Mouse (Mus musculus) A20 (cell line): ENCODE measurements at regions not wholly inside any gene's neighbourhood (a gene's known extent, or its start where the extent isn't known, plus 50 kb on each side); places are given as distances from the start of the nearest gene placed in this dataset.

Experiments used
- DNase-seq: peaks from one replicate; pipeline ENCODE4 v3.0.0-alpha.2; 2011; ENCODE audit warnings: low read depth, low spot score

DNA sequence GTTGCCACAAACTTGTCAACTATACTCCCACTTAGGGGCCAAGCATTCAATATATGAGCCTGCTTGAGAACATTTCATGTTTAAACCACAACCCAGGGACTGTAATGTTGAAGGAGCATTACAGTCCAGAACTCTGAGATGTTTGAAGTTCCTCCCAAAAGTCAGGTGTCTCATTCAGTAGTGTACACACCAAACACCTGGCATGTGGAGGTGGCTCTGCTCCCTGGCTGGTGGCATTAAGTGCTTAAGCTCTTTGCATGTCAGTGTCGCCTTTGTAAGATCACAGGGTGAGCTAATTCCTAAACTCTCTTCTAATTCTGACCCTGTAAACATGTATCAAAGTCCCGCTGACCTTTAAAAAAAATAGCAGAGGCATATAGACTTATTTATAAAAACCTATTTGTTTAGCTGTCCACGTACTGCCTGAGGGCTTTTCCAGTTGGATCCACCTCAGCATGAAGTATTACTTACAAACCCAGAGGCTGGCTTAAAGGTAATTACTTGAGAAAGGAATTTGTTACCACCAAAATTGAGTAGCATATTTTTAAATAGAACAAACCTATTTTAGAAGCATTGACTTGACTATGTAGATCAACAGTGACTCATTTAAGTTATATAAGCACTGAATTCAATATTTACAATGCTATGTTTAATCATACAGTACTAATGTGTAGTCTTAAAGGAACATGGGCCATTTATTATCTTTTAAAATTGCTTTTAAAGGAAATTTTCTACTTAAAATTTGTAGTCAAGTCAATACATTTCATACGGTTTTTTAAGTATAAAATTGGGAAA, 276.3 kb upstream of the Fermt1 start:
- DNase-seq, result no peak

DNA sequence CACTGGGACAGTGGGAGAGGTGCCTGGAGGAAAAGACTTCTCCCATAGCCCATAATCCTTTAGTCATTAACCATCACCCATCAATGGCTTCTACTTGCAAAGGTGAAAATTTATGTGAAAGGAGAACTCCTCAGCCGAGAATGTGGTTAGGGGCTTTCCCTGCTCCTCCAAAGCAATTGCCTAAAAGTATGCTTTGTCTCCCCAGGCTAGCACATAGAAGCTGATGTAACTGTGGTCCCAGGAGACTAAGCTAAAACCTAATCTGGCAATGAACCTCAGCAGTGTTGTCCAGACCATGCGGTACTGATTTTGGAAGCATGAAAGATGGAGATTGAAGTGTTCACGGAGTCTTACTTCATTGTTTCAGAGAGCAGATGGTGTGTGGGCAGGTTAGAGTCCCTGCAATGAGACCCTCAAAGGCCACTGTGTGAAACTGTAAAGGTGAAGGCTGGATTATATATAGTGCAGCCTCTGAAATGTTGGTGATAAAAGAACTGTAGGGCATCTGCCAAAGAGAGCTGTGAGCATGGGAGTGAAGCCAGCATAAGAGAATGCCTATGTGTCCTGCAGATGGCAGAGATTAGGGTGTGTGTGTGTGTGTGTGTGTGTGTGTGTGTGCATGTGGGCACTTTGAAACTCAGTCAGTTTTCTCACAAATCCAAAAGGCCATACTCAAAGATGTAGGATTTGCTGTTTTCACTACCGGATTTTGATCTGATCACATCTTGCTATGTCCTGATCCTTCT, 289.6 kb upstream of the Fermt1 start:
- no peak for DNase-seq

DNA sequence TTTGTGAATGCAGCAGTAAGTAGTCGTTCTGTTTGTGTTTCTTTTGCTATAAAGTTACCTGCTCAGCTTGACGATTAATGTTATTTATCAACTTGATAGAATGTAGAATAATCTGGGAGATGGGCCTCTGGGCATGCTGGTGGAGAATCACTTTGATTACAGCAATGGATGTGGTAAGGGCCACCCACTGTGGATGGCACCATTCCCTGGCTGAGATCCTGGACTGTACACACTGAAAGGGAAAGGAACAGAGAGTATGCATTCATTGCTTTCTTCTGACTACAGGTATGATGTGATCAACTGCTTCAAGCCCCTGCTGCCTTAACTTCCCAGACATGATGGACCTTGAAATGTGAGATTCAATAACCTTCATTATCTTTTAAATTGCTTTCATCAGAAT, 299.8 kb upstream of the Bmp2 start:
- no peak for DNase-seq

DNA sequence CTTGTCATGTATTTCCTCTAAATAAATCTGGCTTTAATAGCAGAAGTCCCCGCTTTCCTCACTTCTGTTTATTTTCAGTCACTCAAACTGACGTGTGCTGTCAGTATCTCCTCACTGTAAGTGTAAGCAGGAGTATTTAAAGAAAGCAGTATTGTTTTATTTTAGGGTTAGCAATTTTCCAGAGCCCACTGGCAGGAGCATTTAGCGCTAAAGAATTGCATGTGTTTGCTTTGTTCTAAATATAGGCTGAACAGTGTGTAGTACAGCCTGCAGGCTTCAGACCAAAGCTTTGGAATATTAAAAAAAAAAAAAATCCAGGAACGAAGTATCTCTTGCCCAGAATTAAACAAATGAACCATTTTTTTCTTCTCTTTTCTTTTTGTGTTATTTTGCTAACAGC, 277.5 kb upstream of the Bmp2 start:
- no peak for DNase-seq

DNA sequence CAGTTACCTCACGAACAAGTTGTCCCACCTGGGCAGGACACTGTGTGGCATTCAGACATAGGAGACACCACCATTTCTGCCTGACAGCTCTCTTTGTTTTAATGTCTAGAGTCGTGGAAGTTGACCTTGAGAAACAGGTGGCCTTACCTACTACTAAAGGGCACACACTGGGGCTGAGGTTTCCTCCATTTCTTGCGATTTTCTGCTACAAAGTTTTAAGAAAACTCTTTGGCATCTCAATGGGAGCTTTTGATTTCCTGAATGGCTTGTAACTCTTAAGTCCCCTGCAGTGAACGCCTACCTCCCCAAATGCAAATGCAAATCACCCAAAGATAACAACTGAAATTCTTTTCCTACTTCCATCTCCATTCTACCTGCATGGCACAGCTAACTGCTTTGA, 273.4 kb upstream of the Bmp2 start:
- DNase-seq, result no peak

DNA sequence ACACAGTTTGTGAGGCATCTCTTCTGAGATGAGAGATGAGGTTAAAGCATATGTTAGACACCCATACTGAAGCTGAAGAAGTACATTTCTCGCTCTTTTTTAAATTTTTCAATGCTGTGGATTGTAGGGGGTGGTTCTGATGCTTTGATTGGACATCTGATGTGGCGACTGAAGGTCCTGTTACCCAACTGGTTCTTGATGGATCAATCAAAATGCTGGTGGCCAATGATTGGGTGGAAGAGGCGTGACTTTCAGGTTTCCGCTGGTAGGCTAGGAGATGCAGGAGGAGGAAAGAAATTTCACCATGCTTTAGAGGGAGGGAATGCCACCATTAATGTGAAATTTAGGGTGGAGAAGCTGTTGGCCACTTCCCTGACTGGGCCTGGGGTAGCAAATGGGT, 272.7 kb upstream of the Bmp2 start:
- no peak for DNase-seq

DNA sequence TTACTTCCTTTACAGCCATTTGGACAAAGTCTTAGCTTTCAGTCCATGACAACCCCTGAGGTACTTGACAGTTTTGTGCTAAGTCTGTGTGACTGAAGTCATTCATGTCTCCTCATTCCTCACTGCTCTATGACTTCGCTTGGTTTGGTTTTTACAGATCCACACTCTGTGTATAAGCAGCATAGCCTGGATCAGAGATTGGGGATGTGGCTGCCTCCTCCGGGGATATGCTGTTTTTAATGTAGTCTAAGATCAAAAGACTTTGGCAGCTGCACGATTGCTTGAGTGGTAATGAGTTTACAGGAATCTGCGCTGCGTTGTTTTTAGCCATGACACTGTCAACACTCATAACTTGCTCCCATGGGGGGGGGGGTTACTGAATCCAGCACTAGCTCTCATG, 269.3 kb upstream of the Bmp2 start:
- no peak for DNase-seq

DNA sequence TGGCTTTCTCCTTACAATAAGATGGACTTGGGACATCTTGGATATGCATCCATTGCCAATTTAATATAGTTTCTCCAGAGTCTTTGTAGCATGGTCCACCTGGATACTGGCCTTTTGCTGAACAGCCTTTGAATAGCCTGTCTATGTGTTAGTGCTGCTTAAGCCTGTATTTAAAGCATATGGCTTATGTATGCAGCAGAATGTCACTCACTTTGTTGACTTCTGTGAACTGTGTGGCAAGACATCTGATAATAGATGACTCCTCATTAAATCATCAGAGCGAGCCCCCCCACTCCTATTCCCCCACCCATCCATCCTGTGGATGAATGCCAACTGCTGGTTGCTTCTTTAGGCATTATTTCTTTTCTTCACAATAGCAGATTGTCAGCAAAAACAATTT, 268.2 kb upstream of the Bmp2 start:
- no peak for DNase-seq

DNA sequence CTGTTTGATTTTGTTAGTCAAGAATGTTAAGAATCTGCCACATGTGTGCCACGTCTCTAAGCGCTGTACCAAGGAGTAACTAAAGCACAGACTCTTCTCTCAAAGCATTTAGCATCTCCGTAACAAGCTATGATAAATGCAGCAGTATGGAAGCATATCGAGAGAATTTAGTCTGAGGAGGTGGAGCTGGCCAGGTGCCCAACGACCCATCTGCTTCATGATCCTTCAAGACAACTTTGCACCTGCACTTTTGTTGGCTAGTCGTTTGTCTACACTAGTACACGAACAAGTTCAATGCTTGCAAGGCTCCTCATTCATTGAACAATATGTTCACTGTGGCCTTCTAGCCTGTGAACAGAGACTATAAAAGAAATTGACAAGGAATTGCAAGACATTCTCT, 257.8 kb upstream of the Bmp2 start:
- no peak for DNase-seq

DNA sequence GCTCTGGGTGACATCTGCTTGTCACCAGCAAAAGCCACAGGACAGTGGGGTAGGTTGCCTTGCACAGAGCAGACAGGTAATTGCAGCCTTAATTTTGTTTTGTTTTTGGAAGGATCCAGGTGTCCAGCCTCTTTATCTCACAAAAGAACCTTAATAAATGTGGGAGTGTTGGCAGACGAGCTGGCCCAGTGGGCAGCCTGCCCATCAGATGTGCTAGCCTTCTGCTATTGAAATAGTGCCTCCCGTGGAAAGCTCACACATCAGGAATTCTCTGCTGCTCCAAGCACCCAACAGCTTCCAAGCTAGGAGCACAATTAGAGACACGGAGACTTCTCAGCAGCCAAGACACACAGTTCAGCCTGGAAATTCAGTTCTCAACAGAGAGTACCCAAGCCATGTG, 246.0 kb upstream of the Bmp2 start:
- no peak for DNase-seq

DNA sequence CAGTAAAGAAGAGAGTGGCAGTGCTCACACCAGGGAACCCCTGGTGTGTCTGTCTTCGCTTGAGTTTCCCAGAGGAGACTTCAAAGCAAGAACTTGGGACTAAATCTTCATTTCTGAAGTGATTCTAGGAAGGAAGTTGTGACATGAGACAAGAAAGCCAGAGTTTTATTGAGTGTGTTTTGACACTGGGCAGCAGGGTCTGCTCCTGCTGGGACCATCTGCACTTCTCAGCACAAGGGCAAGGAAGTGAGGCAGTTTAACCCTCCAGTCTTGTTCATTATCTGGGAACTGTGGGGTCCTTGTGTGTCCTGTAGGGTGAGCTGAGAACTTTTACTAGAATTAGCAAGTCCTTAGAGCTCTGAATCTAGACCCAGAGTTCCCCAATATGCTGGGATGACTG, 241.0 kb upstream of the Bmp2 start:
- DNase-seq, result no peak

DNA sequence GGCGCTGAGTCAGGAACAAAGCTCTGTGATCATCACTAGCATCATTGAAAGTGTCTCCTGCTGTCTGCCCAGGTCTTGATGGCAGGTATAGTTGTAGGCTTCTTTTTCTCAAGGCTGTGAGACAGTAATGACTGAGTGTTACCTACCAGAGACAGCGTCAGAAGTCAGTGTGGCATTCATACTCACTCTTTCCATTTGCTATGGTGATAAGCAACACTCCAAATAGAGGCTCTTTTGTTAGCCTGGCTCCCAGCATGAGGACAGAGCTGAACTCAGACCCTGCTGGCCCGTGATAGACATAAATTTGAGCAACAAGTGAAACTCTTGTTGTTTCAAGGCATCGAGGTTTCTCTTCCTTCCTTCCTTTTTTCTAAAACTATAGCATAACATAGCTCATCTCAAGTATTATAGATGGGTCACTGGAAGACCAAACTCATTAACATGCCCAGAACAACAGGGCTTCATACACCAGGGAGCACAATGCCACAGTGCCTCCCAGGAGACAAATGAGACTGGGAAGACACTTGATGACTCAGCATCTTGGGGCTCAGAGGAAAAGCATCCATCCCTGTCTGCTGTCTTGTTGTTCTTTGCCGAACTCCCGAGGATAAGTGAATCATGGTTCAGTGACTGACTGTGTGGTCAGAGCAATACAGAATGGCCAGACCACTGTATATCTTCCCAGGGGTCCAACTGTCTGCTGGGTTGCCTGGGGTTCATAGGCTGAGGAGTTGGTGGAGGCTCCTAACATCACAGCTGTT, 225.5 kb upstream of the Bmp2 start:
- DNase-seq, result no peak

DNA sequence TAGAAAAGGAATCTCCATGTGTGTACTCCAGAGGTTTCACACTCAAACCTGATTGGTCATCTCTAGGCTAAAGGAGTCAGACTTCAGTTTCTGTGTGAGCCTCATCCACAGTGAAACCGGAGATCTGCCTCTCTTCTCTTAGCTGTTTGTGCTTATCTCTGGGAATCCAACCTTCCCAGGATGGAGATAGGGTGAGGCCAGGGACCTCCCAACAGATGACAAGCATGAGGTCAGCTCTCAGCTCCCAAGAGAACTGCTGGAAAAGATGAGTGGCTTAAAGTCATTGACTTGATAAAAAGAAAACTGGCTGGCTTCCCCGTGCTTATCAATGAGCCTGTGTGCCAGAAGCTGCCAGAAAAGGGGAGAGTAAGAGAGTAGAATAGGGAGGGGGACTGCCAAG, 224.3 kb upstream of the Bmp2 start:
- DNase-seq, result no peak

DNA sequence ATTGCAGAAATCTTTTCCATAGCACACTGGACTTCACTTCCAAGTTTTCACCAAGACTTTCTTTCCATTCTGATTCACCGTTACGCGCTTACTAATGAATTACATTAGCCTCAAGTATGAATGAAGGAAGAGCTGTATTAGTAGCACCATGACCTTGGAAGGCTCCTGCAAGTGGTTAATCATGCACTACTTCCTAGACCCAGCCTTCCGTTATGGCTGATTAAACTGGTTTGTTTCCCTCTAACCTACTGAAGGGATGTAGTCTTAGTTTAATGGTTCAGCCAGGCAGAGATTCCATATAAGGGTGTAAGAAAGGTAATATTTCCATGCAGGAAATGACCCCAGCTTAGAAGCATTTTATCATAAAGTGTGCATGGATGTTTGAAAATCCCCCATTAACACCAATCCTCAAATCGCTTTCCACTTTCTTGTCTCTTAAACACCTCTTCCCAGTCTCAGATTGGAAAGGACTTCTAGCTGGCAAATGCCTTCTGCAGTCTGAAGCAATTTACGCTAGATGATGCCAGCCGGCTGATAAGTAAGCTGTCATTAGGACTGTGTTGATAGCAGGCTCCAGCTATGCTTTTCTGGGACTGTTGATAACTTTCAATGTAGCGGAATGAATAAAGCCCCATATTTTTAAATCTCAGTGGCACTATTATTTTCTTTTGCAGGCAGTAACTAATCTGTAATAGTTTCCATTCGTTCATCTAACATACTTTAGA, 215.6 kb upstream of the Bmp2 start:
- DNase-seq, result no peak

DNA sequence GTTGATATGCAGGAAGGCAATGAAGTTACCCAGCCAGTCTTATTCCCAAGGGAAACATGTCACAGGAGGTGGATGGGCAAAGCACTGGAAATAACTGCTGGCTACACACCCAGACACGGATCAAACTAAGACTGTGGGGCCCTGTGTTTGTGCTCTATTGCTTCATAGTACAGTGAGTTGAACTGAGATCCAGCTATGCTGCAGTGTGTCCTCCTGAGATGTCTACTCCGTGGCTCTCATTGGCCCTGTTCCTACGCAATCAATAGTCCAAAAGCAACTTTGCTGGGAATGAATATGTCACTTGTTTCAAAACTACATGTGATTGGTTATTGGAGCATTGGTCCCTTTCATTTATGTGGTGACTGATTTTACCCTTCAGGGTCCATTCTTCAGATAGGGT, 213.8 kb upstream of the Bmp2 start:
- no peak for DNase-seq

DNA sequence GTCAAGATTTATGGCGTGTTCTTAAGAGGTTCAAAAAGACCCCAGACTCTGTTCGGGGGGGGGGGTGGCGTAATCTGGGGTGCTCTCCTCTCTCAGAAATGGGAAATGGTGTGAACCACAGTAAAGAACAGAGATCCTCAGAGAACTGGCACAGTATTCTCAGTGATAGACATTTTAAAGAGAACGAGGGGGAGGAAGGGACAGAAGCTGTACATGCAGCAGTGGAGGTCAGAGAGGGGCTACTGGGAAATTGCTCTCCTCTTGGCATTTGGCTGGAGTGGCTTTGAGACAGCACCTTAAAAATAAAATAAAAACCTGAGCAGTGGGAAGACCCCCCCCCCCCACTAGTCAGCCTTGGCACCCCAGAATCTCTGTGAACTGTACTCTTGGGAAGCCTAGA, 210.6 kb upstream of the Bmp2 start:
- no peak for DNase-seq

DNA sequence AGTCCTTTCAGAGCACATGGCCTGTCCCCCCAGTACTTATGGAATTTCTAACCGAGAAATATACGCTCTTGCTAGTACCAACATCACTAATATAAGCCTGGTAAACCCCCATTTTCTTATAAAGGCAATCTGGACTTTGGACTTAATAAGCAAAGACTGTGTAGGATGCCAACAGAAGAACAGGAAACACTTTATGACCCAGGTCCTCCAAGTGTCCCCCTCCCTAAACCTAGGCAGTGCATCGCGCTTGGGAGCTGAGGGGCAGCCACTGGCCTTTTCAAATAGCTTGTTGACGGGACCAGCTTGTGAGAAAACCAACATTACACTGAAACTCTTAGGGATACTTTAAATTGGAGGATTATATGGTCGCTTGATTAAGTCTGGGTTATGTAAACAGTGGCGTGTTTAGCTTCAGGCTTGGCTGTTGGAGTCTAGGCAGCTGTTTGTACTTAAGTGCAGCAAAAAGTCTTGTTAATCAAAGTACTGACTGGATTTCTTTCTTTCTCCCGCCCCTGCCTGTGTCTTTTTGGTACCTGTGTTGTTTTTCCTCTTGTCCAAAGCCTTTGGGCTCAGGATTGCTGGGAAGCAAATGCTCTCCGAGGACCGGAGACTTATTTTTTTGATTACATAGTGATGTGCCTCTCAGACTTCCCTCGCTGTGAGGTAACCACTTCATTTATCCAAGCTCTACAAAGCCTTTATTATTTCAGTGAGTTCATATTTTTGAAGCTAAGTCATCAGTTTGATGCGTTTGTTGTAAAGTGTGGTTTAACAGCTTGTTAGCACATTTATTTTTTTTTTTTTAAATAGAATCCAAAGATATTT, 205.8 kb upstream of the Bmp2 start:
- no peak for DNase-seq

DNA sequence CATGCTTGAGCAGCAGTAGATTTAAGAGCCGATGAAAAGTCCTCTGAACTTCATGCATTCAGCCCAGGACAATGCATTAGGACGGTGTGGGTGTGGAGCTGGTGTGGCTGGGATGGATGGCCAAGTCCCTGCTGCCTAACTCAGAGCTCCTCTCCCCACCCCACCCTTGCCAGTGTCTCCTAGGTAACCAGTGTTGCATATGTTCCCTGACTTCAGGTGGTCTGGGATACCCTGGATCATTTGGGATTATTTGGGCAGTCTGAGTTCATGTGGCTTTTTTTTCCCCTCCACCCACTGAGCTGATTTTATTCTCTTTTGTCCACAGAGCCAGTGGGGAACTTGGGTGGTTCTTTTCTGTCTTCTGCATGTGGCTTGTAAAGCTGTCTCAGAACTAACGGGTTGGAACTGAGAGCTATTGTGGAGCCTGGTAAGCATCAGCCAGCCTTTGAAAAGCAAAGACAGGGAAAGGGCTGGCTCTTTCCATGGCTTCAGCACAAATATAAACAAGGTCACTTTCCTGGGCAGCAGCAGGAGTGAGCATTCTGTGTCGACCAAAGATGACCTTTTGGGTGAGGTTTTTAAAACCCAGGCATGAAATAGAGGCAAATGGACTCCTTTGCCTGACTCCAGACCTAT, 205.1 kb upstream of the Bmp2 start:
- DNase-seq, result no peak

DNA sequence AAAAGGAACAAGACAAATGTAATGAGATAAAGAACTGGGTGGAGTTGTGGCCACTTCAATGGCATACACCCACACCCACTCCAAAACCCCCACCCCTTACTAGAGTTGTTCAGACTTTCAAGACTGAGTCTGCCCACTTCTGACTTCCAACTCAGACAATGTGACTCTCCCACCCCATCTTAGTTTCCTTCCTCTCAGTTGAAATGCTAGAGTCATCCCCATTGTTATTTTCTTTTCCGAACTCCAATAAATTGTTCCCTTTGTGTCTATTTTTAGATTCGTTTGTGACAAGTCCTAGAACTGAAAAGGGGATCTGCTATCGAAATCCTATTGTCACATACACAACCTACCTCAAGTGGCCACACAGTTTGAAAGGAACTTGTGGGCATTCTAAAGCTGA, 200.7 kb upstream of the Bmp2 start:
- no peak for DNase-seq

DNA sequence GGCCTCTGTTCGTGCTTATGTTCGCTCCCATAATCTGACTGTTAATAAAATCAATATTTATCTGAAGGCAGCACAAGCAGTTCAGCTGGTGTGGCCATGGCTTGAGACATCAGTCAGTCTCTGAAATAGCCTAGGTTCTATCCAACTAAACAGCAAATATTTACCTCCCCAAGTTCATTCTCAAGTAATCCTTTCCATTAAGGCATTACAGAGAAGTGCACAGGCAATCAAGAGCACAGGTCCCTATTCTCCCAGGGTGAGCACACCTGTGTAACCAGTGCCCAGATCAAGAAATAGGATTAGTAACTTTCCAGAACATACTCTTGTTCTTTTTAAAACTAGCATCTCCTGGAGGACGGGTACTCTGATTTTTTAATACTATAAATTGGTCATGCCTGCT, 199.2 kb upstream of the Bmp2 start:
- DNase-seq, result no peak
